Mouse (Mus musculus) macrophage (primary cell): ENCODE measurements around the gene Gpr137. TPM values are rescaled to one million over a fixed set of nuclear protein-coding genes. Genes with fewer than 3 reads are reported as not detected.

Experiments used
- H3K27ac ChIP-seq: fragments of 350-480 bp; formaldehyde crosslinking; 2 replicates; pipeline ENCODE4 v1.9.0; 2021
- H3K36me3 ChIP-seq: fragments of 350-480 bp; formaldehyde crosslinking; 2 replicates; pipeline ENCODE4 v1.9.0; 2021; ENCODE audit errors: inconsistent target
- H3K4me3 ChIP-seq: fragments of 350-480 bp; formaldehyde crosslinking; 2 replicates; pipeline ENCODE4 v1.9.0; 2021; ENCODE audit errors: inconsistent target
- H3K79me2 ChIP-seq: fragments of 350-480 bp; formaldehyde crosslinking; 2 replicates; pipeline ENCODE4 v1.9.0; 2021; ENCODE audit errors: inconsistent target
- WGBS: methylation state at CpG from one replicate; pipeline ENCODE4 v1.1.7; 2026; ENCODE audit warnings: inconsistent platforms; ENCODE audit not compliant: missing documents; 5-methylcytosine and 5-hydroxymethylcytosine counted together
- polyA plus RNA-seq: library from polyadenylated mRNA; stranded (reverse); fragments of 250-400 nt; gene quantifications from 3 replicates; pipeline ENCODE4 v1.2.4, GENCODE M21; 2018; ENCODE audit warnings: inconsistent platforms

Gpr137 gene
- polyA plus RNA-seq, 1 experiment from 2014 or later = 15.6 TPM

GRCm38 (mm10) chr19:6978639-6978974 is 36.3 kb upstream of the Gpr137 start:
- Histone ChIP-seq H3K4me3 (peak overlapping the region; percentile 60; the same call in 1 of the 2 replicates), H3K36me3 (0 out of 2 replicates have a peak, but pooled peaks cover 6% of the 10 kb centered on the region), H3K79me2 (peaks cover 46% of the 10 kb centered on the region), H3K27ac (peak overlapping the region; percentile 70)
- 69% methylated on average over 3 of the region's 3 CpGs for WGBS

GRCm38 (mm10) chr19:6977759-6978638 is 35.7 kb upstream of the Gpr137 start:
- peak overlapping the region; percentile 70 for H3K27ac ChIP-seq
- 0 out of 2 replicates have a peak, but pooled peaks cover 6% of the 10 kb centered on the region for H3K36me3 ChIP-seq
- peaks cover 46% of the 10 kb centered on the region for H3K79me2 ChIP-seq
- H3K4me3 ChIP-seq = no peak overlapping the region
- 81% methylated on average over 11 of the region's 13 CpGs for WGBS

GRCm38 (mm10) chr19:6975537-6976521 is 33.5 kb upstream of the Gpr137 start, which contains the start of gene Plcb3:
Plcb3 (minus strand) TSS chr19:6976470.
- peak within 1 kb of the TSS; percentile 89 for H3K4me3 ChIP-seq
- peaks cover 41% of the 10 kb centered on the region for H3K79me2 ChIP-seq
- H3K27ac ChIP-seq = peak within 1 kb of the TSS; percentile 73
- H3K36me3 ChIP-seq = 0 out of 2 replicates have a peak, but pooled peaks cover 6% of the 10 kb centered on the region
- under 1% methylated on average over 16 of the region's 16 CpGs for WGBS

GRCm38 (mm10) chr19:6974211-6975205 is 32.2 kb upstream of the Gpr137 start, which contains the start of gene Ppp1r14b:
Ppp1r14b (plus strand) TSS chr19:6974968.
- Histone ChIP-seq H3K79me2 (peaks cover 41% of the 10 kb centered on the region), H3K4me3 (peak within 1 kb of the TSS; percentile 89), H3K27ac (peak within 1 kb of the TSS; percentile 73), H3K36me3 (0 out of 2 replicates have a peak, but pooled peaks cover 6% of the 10 kb centered on the region)
- under 1% methylated on average over 80 of the region's 84 CpGs for WGBS

- WGBS = 30% methylated on average over 11 of the region's 12 CpGs
These were observed 31.4 kb upstream of the Gpr137 start for GRCm38 (mm10) chr19:6973581-6974190.

GRCm38 (mm10) chr19:6972247-6972917 is 30.1 kb upstream of the Gpr137 start:
- peaks cover 40% of the 10 kb centered on the region for H3K79me2 ChIP-seq
- no peak overlapping the region for H3K4me3 ChIP-seq
- 0 out of 2 replicates have a peak, but pooled peaks cover 2% of the 10 kb centered on the region for H3K36me3 ChIP-seq
- WGBS = 91% methylated on average over 13 of the region's 13 CpGs
- no peak overlapping the region for H3K27ac ChIP-seq

More at GRCm38 (mm10) chr19:6973581-6974190, 31.4 kb upstream of the Gpr137 start:
- peaks cover 40% of the 10 kb centered on the region for H3K79me2 ChIP-seq
- 0 out of 2 replicates have a peak, but pooled peaks cover 6% of the 10 kb centered on the region for H3K36me3 ChIP-seq
- peak overlapping the region; percentile 65 for H3K4me3 ChIP-seq
- H3K27ac ChIP-seq = no peak overlapping the region

GRCm38 (mm10) chr19:6971644-6972043 is 29.4 kb upstream of the Gpr137 start:
- Histone ChIP-seq H3K79me2 (peaks cover 33% of the 10 kb centered on the region), H3K4me3 (no peak overlapping the region), H3K27ac (no peak overlapping the region), H3K36me3 (peaks cover 2% of the 10 kb centered on the region; the same call in 1 of the 2 replicates)
- WGBS = 88% methylated on average over 6 of the region's 6 CpGs

- H3K27ac ChIP-seq = no peak overlapping the region
- H3K4me3 ChIP-seq = no peak overlapping the region
- H3K36me3 ChIP-seq = peaks cover 12% of the 10 kb centered on the region
- WGBS = 48% methylated on average over 7 of the region's 11 CpGs
- peaks cover 23% of the 10 kb centered on the region for H3K79me2 ChIP-seq
These were observed 28.3 kb upstream of the Gpr137 start for GRCm38 (mm10) chr19:6970460-6971085.

- peaks cover 20% of the 10 kb centered on the region for H3K36me3 ChIP-seq
- no peak overlapping the region for H3K27ac ChIP-seq
- WGBS = 4% methylated on average over 37 of the region's 55 CpGs
- H3K4me3 ChIP-seq = peak overlapping the region; percentile 57; the same call in 1 of the 2 replicates
- H3K79me2 ChIP-seq = peaks cover 20% of the 10 kb centered on the region; the same call in 1 of the 2 replicates
These were observed 27.5 kb upstream of the Gpr137 start for GRCm38 (mm10) chr19:6969665-6970381.

GRCm38 (mm10) chr19:6969291-6969664 is 27.0 kb upstream of the Gpr137 start:
- Histone ChIP-seq H3K4me3 (peak overlapping the region; percentile 57), H3K79me2 (peaks cover 20% of the 10 kb centered on the region; the same call in 1 of the 2 replicates), H3K36me3 (peaks cover 25% of the 10 kb centered on the region), H3K27ac (peak overlapping the region; percentile 3; the same call in 1 of the 2 replicates)
- under 1% methylated on average over 20 of the region's 20 CpGs for WGBS

- Histone ChIP-seq H3K36me3 (peaks cover 31% of the 10 kb centered on the region), H3K79me2 (peaks cover 20% of the 10 kb centered on the region; the same call in 1 of the 2 replicates), H3K4me3 (peak overlapping the region; percentile 57), H3K27ac (peak overlapping the region; percentile 3; the same call in 1 of the 2 replicates)
- 6% methylated on average over 15 of the region's 15 CpGs for WGBS
These were observed 26.4 kb upstream of the Gpr137 start for GRCm38 (mm10) chr19:6968491-6969271.
